Mouse (Mus musculus) cerebellum, adult (tissue): ENCODE results near the gene Slc7a11.

Experiments
- ATAC-seq: cut with Nextera tagmentation; 2 replicates; pipeline ENCODE4 v1.9.2; 2017; ENCODE audit warnings: mild to moderate bottlenecking, moderate library complexity, mixed read lengths; ENCODE audit not compliant: insufficient number of reproducible peaks, low FRiP score, low TSS enrichment

Gene Slc7a11

DNA sequence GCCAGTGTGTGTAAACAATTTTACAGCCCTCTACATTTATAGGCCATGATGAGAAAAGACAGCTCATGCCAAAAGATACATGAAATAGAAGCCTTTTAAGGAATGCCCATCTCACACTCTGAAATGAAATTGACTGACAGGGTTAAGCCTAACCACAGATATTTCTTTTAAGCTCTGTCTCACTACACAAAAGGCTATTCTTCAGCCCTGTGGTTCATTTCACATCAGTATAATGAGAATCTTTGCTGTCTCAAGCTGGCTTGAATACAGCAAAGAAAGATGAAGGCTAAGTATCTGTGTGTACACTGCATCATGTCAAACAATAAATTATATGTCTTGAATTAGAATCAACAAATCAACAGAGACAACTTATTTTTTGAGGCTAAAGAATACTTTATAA is 549.5 kb downstream of the Slc7a11 start:
- no peak for ATAC-seq

DNA sequence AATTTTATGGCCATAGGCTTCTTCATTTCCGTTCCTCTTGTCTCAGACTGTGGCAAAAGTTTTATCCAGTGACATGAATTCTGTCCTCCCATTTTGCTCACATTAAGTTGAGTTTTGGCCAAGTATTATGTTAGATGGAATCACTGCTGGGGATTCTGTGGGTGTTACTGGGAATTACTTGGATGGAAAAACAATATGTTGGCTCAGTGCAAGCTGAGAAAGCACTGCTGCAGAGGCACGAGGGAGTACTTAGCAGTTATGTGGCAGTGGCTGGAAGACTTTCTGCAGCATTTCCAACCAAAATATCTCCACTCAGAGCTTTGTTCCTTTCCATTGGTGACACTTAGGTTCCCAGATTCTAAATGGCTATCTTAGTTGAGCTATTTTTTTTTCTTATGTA is 556.1 kb downstream of the Slc7a11 start:
- no peak for ATAC-seq

DNA sequence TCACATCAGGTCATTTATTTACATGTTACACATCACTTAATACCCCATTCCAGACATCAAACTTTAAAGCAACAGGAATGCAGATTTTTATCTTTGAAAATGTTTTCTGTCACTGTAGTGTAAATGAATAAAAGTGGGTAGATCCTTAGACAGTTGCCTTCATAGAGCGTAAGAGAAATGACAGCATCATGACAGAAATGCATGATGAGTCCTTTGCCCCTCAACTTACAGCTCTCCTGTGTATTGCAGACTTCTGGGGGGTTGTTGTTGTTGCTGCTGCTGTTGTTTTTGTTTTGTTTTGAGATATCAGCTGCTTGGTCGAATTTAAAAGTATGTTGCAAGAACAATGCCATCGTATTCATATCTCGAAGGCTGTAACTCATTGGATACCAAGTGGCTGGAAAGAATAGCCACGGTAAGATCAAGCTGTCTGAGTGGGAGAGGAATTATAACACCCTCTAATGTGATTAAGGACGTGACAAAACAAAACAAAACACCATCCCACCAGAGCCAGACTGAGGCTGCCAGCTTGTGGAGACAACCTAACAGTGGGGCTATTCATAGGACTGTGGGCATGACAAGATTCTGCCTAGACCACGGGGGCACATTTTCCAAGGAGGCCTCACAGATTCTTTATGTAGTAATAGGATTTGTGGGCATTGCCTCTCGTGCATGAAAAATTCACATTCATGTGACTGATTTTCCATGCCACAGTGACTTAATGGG is 557.0 kb downstream of the Slc7a11 start:
- no peak for ATAC-seq

DNA sequence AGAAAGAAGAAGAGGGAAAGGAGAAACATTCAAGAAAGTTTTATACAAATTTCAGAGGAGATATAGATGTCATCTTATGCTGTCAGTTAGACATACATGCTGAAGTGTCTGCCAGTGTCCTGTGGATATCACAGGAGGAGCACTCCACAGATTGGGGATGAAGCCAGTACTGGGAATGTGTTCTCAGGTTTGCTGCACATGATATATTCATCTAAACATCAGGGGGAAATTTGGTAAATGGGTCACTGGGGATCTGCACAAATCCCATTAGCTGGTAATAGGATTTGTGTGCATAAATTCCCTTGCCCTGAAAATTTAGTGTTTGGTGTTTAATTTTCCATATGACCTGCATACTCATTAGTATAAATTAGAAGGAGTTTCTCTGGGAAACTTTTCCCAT is 562.9 kb downstream of the Slc7a11 start:
- ATAC-seq = no peak

DNA sequence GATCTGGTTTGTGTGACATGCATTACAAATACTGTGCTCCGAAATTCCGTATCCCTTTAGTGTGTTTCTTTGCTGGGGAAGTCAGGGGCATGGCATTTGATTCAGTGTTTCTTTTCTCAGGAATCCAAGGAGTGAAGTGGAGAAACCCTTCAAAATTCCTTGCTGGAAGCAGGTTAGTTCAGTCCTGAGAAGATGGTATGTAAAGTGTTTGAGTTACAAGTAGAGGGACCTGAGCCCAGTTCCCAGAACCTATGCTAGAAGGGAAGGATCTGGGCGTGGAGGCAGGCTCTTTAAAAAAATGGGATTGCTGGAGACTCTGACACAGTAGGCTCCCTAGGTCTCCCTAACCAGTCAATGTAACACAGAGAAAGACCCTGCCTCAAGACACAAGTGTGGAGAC is 572.6 kb downstream of the Slc7a11 start:
- ATAC-seq = no peak

DNA sequence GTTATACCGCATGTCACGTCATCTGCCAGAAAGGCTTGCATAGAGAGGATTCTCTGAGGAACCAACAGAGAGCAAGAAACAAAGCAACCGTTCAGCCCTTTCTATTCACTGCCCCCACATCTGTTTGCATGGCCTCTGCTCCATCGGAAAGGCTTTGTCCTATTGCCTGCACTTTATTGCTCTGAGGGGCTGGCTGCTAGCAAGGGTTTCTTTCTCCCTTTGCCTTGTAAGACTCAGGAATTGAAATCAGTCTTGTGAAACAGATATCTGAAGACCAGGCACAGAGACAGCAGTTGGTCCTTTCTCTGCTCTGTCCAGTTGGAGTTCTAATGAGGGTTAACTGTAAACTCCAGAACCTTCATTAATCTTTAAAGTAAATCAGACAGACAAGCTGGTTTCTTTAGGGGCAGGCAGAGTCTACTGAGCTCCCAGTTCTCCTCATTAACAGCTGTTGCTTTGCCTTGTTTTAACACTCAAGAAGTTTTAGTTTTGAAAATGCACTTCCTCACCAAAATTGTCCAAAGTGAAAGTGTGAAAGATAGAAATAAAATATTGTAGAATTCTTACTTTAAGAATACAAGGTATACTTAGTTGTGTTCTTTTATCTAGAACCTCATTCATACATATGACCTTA is 575.3 kb downstream of the Slc7a11 start:
- ATAC-seq = no peak

DNA sequence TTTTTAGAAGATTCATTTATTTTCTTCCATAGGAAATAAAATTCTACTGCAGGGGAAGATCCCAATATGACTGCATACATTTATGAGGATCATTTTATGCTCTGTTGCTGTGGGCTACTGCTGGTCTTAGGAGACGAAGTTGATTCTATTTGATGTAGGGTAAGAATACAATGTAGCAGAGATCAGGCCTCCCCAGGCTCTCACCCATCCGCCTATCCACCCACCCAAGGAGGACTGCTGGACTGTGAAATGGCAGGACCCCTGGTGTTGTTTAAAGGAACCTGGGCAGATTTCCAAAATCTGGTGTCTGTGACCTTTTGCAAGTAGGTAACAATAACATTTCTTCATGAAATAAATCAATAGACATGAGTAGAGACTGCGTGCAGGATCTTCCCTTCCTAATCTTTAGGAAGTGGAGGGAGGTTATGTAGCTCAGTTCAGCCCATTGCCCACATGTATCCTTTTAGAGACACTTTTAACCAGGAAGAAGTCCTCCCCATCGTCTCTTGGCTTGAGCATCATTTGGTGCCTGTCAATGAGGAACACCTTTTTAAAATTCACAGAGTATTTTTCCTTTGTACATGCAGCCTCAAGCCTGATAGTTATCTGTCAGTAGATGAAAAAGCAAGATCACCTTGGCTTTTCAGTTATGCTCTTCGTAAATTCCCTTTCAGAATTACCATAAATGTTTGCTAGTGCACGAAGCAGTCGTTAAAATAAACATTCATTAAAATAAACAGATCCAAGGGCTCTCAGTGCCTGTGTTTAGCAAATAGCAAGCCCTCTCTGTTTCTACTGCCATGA is 576.1 kb downstream of the Slc7a11 start:
- ATAC-seq = no peak

DNA sequence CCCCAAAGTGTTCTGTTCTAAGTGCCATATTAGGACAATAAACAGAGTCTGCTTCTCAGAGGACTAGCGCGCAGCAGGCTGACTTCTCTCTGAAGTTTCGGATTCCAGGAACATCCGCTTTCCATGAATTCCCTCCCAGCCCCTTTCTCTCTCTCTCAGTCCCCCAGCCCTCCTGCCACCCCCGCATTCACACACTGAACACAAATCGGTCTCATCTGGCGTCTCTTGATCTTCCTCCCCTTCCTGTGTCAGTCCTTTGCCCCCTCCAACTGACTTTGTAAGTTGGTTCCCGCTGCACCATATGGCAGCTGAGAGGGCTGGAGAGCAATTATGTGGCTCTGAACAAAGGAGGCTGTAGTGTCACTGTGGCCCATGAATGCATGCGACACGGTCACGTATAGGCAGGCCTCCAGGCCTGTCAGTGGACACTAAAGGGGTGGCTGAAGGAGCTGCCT is 577.3 kb downstream of the Slc7a11 start:
- no peak for ATAC-seq

DNA sequence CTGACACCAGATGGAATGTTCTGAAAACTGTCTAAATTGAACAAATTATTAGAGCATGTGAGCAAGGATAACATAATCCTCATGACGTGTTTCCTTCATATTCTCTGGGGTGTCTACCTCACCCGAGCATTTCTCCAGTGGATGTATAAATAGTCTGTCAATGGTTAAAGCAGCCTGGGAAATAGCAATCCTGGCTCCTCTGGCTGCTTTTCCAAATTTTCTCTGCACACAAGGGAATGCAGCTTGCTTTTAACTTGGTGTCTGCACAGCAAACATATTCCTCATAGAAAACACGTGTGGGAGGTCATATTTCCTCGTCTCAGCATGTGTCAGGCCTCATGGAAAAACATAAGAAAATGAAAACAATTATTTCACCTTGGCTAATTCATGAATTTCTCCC is 586.6 kb downstream of the Slc7a11 start:
- ATAC-seq = no peak

DNA sequence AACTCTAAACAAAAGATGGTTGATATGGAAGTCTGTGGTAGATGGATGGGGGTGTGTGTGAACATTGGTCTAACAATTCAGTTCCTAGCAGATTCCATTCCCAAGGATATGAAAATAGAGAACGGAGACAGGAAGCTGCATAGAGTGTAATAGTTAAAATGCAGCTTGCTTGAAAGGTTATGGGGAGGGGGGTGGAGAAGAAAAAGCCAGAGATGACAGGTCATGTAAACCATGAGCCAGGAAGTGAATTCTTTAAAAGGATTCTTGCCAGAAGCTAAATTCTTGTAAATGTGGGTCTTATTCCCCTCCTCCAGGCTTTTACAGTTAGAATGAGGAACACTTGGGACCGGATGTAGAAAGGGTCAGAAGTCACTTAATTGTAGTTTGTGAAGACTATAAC is 589.1 kb downstream of the Slc7a11 start:
- no peak for ATAC-seq

DNA sequence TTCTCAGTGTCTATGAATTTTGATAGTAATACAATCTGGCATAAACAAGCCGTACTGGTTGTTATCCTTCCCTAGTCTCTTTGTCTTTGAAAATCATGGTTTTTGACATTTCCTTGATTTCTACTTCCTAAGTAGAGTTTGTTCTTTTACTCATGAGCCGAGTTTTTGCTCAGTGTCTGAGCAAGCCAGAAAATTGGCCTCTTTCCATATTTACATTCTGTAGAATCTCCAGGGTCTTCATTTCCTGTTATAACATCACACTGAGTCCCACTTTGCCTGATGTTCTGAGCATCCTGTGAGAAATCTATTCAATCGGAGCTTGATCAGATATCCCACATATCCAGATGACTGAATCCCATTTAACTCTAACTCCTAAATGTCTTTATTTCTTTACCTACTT is 600.4 kb downstream of the Slc7a11 start:
- no peak for ATAC-seq
